Mouse (Mus musculus): ENCODE measurements at regions not wholly inside any gene's neighbourhood (a gene's known extent, or its start where the extent isn't known, plus 50 kb on each side); places are given as distances from the start of the nearest gene placed in this dataset.

- no peaks in the 10 kb centered on the region for H3K36me3 ChIP-seq (ENCODE audit: control insufficient read depth, insufficient read depth, low read length)
- no peak for ATAC-seq (ENCODE audit: low read depth)
- 91% methylated on average over 9 of the region's 9 CpGs for WGBS
Measured at GRCm38 (mm10) chr19:52738946-52739345, 301.1 kb downstream of the Xpnpep1 start.

GRCm38 (mm10) chr19:52721776-52722175 is 318.2 kb downstream of the Xpnpep1 start:
- H3K27ac ChIP-seq (ENCODE audit: low read length) = no peak overlapping the region
- H3K4me2 ChIP-seq (ENCODE audit: low read depth, low read length) = no peak overlapping the region
- no peaks in the 10 kb centered on the region for H3K4me1 ChIP-seq (replicated peaks; ENCODE audit: control insufficient read depth, insufficient read depth, low read length)
- no peak for ATAC-seq (ENCODE audit: low read depth)
- no peaks in the 10 kb centered on the region for H3K36me3 ChIP-seq (ENCODE audit: control insufficient read depth, insufficient read depth, low read length)
- 4% methylated on average over 1 of the region's 1 CpGs for WGBS
- H3K4me3 ChIP-seq (ENCODE audit: low read length) = no peak overlapping the region
- no peak overlapping the region for H3K9ac ChIP-seq (ENCODE audit: low read length)
- no peaks in the 10 kb centered on the region for H3K27me3 ChIP-seq (ENCODE audit: control insufficient read depth, insufficient read depth, low read depth, low read length)
- H3K9me3 ChIP-seq (ENCODE audit: control insufficient read depth, low read length) = no peaks in the 10 kb centered on the region

More at GRCm38 (mm10) chr19:52738946-52739345, 301.1 kb downstream of the Xpnpep1 start:
- Histone ChIP-seq H3K4me1 (replicated peaks; ENCODE audit: control insufficient read depth, insufficient read depth, low read length) (no peaks in the 10 kb centered on the region), H3K4me3 (ENCODE audit: low read length) (no peak overlapping the region), H3K9me3 (ENCODE audit: control insufficient read depth, low read length) (no peaks in the 10 kb centered on the region), H3K27me3 (ENCODE audit: control insufficient read depth, insufficient read depth, low read depth, low read length) (no peaks in the 10 kb centered on the region), H3K9ac (ENCODE audit: low read length) (no peak overlapping the region), H3K4me2 (ENCODE audit: low read depth, low read length) (no peak overlapping the region), H3K27ac (ENCODE audit: low read length) (no peak overlapping the region)

- no peaks in the 10 kb centered on the region for H3K4me1 ChIP-seq (replicated peaks; ENCODE audit: control insufficient read depth, insufficient read depth, low read length)
- no peaks in the 10 kb centered on the region for H3K27me3 ChIP-seq (ENCODE audit: control insufficient read depth, insufficient read depth, low read depth, low read length)
- H3K27ac ChIP-seq (ENCODE audit: low read length) = no peak overlapping the region
- 44% methylated on average over 5 of the region's 5 CpGs for WGBS
- ATAC-seq (ENCODE audit: low read depth) = no peak
- no peak overlapping the region for H3K9ac ChIP-seq (ENCODE audit: low read length)
- no peaks in the 10 kb centered on the region for H3K9me3 ChIP-seq (ENCODE audit: control insufficient read depth, low read length)
- H3K4me3 ChIP-seq (ENCODE audit: low read length) = no peak overlapping the region
- no peak overlapping the region for H3K4me2 ChIP-seq (ENCODE audit: low read depth, low read length)
- H3K36me3 ChIP-seq (ENCODE audit: control insufficient read depth, insufficient read depth, low read length) = no peaks in the 10 kb centered on the region
Measured at GRCm38 (mm10) chr19:52715359-52715758, 324.7 kb downstream of the Xpnpep1 start.

DNA sequence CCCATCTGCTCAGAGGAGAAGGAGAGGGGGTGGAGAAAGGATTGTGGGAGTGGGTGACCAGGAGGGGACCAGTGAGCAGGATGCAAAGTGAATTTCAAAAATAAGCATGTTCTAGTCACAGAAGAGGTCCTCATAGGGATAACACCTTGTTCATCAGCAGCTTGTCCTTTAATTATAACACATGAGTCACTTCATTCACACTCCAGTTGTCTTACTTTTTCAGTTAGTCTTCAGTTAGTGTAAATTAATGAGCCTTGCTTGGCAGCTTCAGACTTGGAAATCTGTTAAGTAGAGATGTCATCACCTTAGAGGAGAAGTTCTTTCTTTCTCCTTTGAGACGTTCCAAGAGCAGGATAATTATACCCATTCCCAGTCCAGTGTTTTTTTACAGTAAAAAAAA is 332.3 kb downstream of the Xpnpep1 start:
- H3K27ac ChIP-seq (ENCODE audit: low read length) = no peak overlapping the region
- no peak overlapping the region for H3K4me2 ChIP-seq (ENCODE audit: low read depth, low read length)
- no peak for ATAC-seq (ENCODE audit: low read depth)
- WGBS = 45% methylated on average over 1 of the region's 1 CpGs
- no peak overlapping the region for H3K4me3 ChIP-seq (ENCODE audit: low read length)
- H3K36me3 ChIP-seq (ENCODE audit: control insufficient read depth, insufficient read depth, low read length) = no peaks in the 10 kb centered on the region
- H3K9me3 ChIP-seq (ENCODE audit: control insufficient read depth, low read length) = no peaks in the 10 kb centered on the region
- no peaks in the 10 kb centered on the region for H3K4me1 ChIP-seq (replicated peaks; ENCODE audit: control insufficient read depth, insufficient read depth, low read length)
- no peak overlapping the region for H3K9ac ChIP-seq (ENCODE audit: low read length)
- no peaks in the 10 kb centered on the region for H3K27me3 ChIP-seq (ENCODE audit: control insufficient read depth, insufficient read depth, low read depth, low read length)

DNA sequence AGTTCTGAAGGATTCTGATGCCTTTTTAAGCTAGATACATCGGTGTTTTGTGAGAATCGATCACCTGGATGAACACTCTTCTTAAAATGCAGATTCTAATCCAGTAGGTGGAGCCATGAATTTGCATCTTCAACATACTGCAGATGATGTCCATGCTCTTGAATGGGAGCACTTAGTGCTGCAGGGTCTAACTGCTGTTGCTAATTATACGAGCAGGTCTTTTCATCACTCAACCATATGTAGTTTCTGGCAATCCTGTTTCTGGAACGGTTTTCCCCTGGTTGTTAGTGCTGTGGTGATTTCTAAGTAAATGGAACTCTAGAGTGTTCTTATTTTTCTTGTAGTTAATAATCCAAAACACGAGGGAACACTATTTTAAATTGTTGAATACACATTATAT is 379.0 kb downstream of the Xpnpep1 start:
- H3K9me3 ChIP-seq (ENCODE audit: control insufficient read depth, low read length) = no peaks in the 10 kb centered on the region
- no peak overlapping the region for H3K27ac ChIP-seq (ENCODE audit: low read length)
- no peak overlapping the region for H3K9ac ChIP-seq (ENCODE audit: low read length)
- H3K27me3 ChIP-seq (ENCODE audit: control insufficient read depth, insufficient read depth, low read depth, low read length) = no peaks in the 10 kb centered on the region
- no peak overlapping the region for H3K4me3 ChIP-seq (ENCODE audit: low read length)
- no peaks in the 10 kb centered on the region for H3K36me3 ChIP-seq (ENCODE audit: control insufficient read depth, insufficient read depth, low read length)
- no peak overlapping the region for H3K4me2 ChIP-seq (ENCODE audit: low read depth, low read length)
- no peaks in the 10 kb centered on the region for H3K4me1 ChIP-seq (replicated peaks; ENCODE audit: control insufficient read depth, insufficient read depth, low read length)
- 70% methylated on average over 5 of the region's 5 CpGs for WGBS
- no peak for ATAC-seq (ENCODE audit: low read depth)

- no peak overlapping the region for H3K4me3 ChIP-seq (ENCODE audit: low read length)
- no peaks in the 10 kb centered on the region for H3K9me3 ChIP-seq (ENCODE audit: control insufficient read depth, low read length)
- H3K27me3 ChIP-seq (ENCODE audit: control insufficient read depth, insufficient read depth, low read depth, low read length) = no peaks in the 10 kb centered on the region
- no peak for ATAC-seq (ENCODE audit: low read depth)
- H3K36me3 ChIP-seq (ENCODE audit: control insufficient read depth, insufficient read depth, low read length) = no peaks in the 10 kb centered on the region
- H3K4me1 ChIP-seq (replicated peaks; ENCODE audit: control insufficient read depth, insufficient read depth, low read length) = no peaks in the 10 kb centered on the region
- no peak overlapping the region for H3K27ac ChIP-seq (ENCODE audit: low read length)
- H3K9ac ChIP-seq (ENCODE audit: low read length) = no peak overlapping the region
- WGBS = 61% methylated on average over 17 of the region's 17 CpGs
- H3K4me2 ChIP-seq (ENCODE audit: low read depth, low read length) = no peak overlapping the region
Measured at GRCm38 (mm10) chr19:52647066-52648046, 383.3 kb downstream of the Ins1 start.

- no peak overlapping the region for H3K4me3 ChIP-seq (ENCODE audit: low read length)
- H3K4me1 ChIP-seq (replicated peaks; ENCODE audit: control insufficient read depth, insufficient read depth, low read length) = no peaks in the 10 kb centered on the region
- no peak for ATAC-seq (ENCODE audit: low read depth)
- no peaks in the 10 kb centered on the region for H3K27me3 ChIP-seq (ENCODE audit: control insufficient read depth, insufficient read depth, low read depth, low read length)
- H3K36me3 ChIP-seq (ENCODE audit: control insufficient read depth, insufficient read depth, low read length) = no peaks in the 10 kb centered on the region
- no peak overlapping the region for H3K9ac ChIP-seq (ENCODE audit: low read length)
- H3K4me2 ChIP-seq (ENCODE audit: low read depth, low read length) = no peak overlapping the region
- H3K27ac ChIP-seq (ENCODE audit: low read length) = no peak overlapping the region
- H3K9me3 ChIP-seq (ENCODE audit: control insufficient read depth, low read length) = no peaks in the 10 kb centered on the region
- 24% methylated on average over 5 of the region's 5 CpGs for WGBS
Measured at GRCm38 (mm10) chr19:52640228-52640627, 376.1 kb downstream of the Ins1 start.

DNA sequence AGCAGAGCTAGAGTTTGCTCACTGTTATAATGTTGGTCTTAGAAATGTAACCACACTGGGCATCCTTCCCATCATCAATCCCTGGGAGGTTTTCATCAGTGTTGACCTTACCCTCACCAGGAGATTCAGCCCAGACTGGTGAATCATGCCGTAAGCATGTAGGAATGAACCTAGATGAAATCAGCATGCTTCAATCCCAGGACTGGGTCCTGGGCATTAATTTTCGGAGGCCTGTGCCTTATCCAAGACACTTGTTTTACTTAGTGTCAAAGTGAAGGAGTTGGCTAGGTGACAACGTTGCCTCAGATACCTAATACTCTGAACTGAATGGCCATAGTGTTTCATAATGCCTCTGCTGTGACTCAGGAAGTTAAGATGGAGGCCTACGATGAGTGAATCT is 368.4 kb downstream of the Ins1 start:
- ATAC-seq (ENCODE audit: low read depth) = no peak
- Histone ChIP-seq H3K36me3 (ENCODE audit: control insufficient read depth, insufficient read depth, low read length) (no peaks in the 10 kb centered on the region), H3K27ac (ENCODE audit: low read length) (no peak overlapping the region), H3K27me3 (ENCODE audit: control insufficient read depth, insufficient read depth, low read depth, low read length) (no peaks in the 10 kb centered on the region), H3K4me1 (replicated peaks; ENCODE audit: control insufficient read depth, insufficient read depth, low read length) (no peaks in the 10 kb centered on the region), H3K4me3 (ENCODE audit: low read length) (no peak overlapping the region), H3K4me2 (ENCODE audit: low read depth, low read length) (no peak overlapping the region), H3K9ac (ENCODE audit: low read length) (no peak overlapping the region), H3K9me3 (ENCODE audit: control insufficient read depth, low read length) (no peaks in the 10 kb centered on the region)
- 67% methylated on average over 4 of the region's 4 CpGs for WGBS

DNA sequence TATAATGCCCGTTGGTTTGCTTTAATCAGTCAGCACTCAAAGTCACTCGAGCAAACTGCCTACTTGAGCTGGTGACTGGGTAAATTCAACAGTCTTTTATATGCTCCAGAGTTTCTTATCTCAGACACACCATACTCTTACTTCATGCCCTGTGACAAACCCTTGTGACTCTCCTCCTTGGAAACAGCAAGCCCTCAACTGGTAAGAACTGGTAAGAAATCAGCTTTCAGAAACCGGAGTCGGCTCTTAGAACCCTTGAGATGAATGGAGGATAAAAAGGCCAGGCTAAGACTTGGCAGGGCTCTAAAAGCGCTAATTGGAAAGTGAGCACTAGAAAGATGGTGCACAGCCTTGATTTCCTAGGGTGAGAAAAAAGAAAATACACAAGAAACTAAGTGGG is 360.2 kb downstream of the Ins1 start:
- H3K4me2 ChIP-seq (ENCODE audit: low read depth, low read length) = no peak overlapping the region
- H3K27me3 ChIP-seq (ENCODE audit: control insufficient read depth, insufficient read depth, low read depth, low read length) = no peaks in the 10 kb centered on the region
- H3K9ac ChIP-seq (ENCODE audit: low read length) = no peak overlapping the region
- no peaks in the 10 kb centered on the region for H3K9me3 ChIP-seq (ENCODE audit: control insufficient read depth, low read length)
- peak; percentile 73 for ATAC-seq (ENCODE audit: low read depth)
- H3K36me3 ChIP-seq (ENCODE audit: control insufficient read depth, insufficient read depth, low read length) = no peaks in the 10 kb centered on the region
- H3K4me1 ChIP-seq (replicated peaks; ENCODE audit: control insufficient read depth, insufficient read depth, low read length) = no peaks in the 10 kb centered on the region
- H3K4me3 ChIP-seq (ENCODE audit: low read length) = no peak overlapping the region
- 37% methylated on average over 5 of the region's 5 CpGs for WGBS
- H3K27ac ChIP-seq (ENCODE audit: low read length) = no peak overlapping the region
